ENCODE assay signal across 7 mouse cellular contexts in genomic region chr1:186609793-186610233, GRCm38 (mm10).
DNase-seq lines count a peak whose midpoint lies in the region; ATAC-seq and TF ChIP-seq lines count a peak whose summit lies in the region.

No protein-coding gene starts in this region.

- no peaks in the 10 kb centered on the region for H3K79me2 ChIP-seq in myocyte (ENCODE audit: control insufficient read depth, insufficient read depth)

- H3K4me2 ChIP-seq in heart, embryonic 13.5 days, result peak overlapping the region; percentile 54
- H3K4me2 ChIP-seq in myocyte (ENCODE audit: low read depth), result peak overlapping the region; percentile 73

- no peak for TF ChIP-seq POLR2A in embryonic fibroblast, embryonic 13.5 days (IDR thresholded peaks at IDR 0.05; ENCODE audit: low read depth, low read length)
- no peak for TF ChIP-seq POLR2A in myocyte (IDR thresholded peaks at IDR 0.05; ENCODE audit: insufficient read length, low read depth)
- TF ChIP-seq POLR2A in thymus, adult 2 months (IDR thresholded peaks at IDR 0.05; ENCODE audit: control insufficient read depth, extremely low read depth, insufficient read depth, low read length, poor library complexity), result no peak

- H3K36me3 ChIP-seq in heart, embryonic 13.5 days, result no peaks in the 10 kb centered on the region; the same call in 1 of the 2 replicates
- no peaks in the 10 kb centered on the region for H3K36me3 ChIP-seq in myocyte (ENCODE audit: control insufficient read depth, insufficient read depth)
- no peaks in the 10 kb centered on the region for H3K36me3 ChIP-seq in thymus, adult 2 months (ENCODE audit: control insufficient read depth, insufficient read depth, low read length)

- H3K27me3 ChIP-seq in heart, embryonic 13.5 days (replicated peaks), result no peaks in the 10 kb centered on the region
- H3K27me3 ChIP-seq in myocyte (ENCODE audit: control insufficient read depth, insufficient read depth, insufficient read length), result no peaks in the 10 kb centered on the region
- no peaks in the 10 kb centered on the region for H3K27me3 ChIP-seq in thymus, adult 2 months (ENCODE audit: control insufficient read depth, insufficient read depth, low read length)

- no peaks in the 10 kb centered on the region for H3K9me3 ChIP-seq in heart, embryonic 13.5 days

- WGBS in heart, embryonic 13.5 days, result 15% methylated on average over 9 of the region's 10 CpGs
- 34% methylated on average over 10 of the region's 10 CpGs for WGBS in thymus, adult 2 months

- ATAC-seq in heart, embryonic 13.5 days (ENCODE audit: extremely low read depth, insufficient number of reproducible peaks, low FRiP score, low TSS enrichment), result no peak; the same call in 1 of the 2 replicates

- H3K9ac ChIP-seq in heart, embryonic 13.5 days, result peak overlapping the region; percentile 72

- no peak for TF ChIP-seq CTCF in embryonic fibroblast, embryonic 13.5 days (IDR thresholded peaks at IDR 0.05; ENCODE audit: borderline replicate concordance, insufficient read depth, low read length)
- TF ChIP-seq CTCF in thymus, adult 2 months (IDR thresholded peaks at IDR 0.05; ENCODE audit: borderline replicate concordance, control insufficient read depth, extremely low read depth, insufficient read depth, low read length, poor library complexity), result no peak

- H3K4me3 ChIP-seq in embryonic fibroblast, embryonic 13.5 days (ENCODE audit: insufficient read depth, low read length), result no peak overlapping the region
- peak overlapping the region; percentile 21 for H3K4me3 ChIP-seq in heart, embryonic 13.5 days
- no peak overlapping the region for H3K4me3 ChIP-seq in myocyte
- H3K4me3 ChIP-seq in thymus, adult 2 months (ENCODE audit: control insufficient read depth, insufficient read depth, low read length), result no peak overlapping the region

- peak; percentile 12 for DNase-seq in urinary bladder, postnatal 25 days (ENCODE audit: low spot score)
- no peak for DNase-seq in urinary bladder, adult 2 months (ENCODE audit: low spot score)
- peak; percentile 26 for DNase-seq in kidney, postnatal 14 days
- DNase-seq in thymus, adult 2 months, result no peak

- H3ac ChIP-seq in myocyte (ENCODE audit: control insufficient read depth, insufficient read length), result no peak overlapping the region

- H3K27ac ChIP-seq in embryonic fibroblast, embryonic 13.5 days (ENCODE audit: insufficient read depth, low read length), result peak overlapping the region; percentile 58
- peak overlapping the region; percentile 91 for H3K27ac ChIP-seq in heart, embryonic 13.5 days (replicated peaks)
- H3K27ac ChIP-seq in thymus, adult 2 months (ENCODE audit: control insufficient read depth, insufficient read depth, low read length), result no peak overlapping the region

- peaks cover 10% of the 10 kb centered on the region; the same call in 1 of the 2 replicates for H3K4me1 ChIP-seq in embryonic fibroblast, embryonic 13.5 days (ENCODE audit: control insufficient read depth, insufficient read depth, low read length)
- peaks cover 51% of the 10 kb centered on the region for H3K4me1 ChIP-seq in heart, embryonic 13.5 days
- no peaks in the 10 kb centered on the region for H3K4me1 ChIP-seq in thymus, adult 2 months (replicated peaks; ENCODE audit: control insufficient read depth, insufficient read depth, low read length)

TF ChIP-seq in myocyte, 11 proteins besides CTCF, POLR2A, EP300 and RAD21:
- TF ChIP-seq E2F4 (IDR thresholded peaks at IDR 0.05; ENCODE audit: insufficient read depth) (no peak), MYOG (IDR thresholded peaks at IDR 0.05; ENCODE audit: control insufficient read depth in 1 of 3, insufficient read depth in 1 of 3, insufficient read length in 2 of 3, low read depth in 2 of 3) (no peak), REST (IDR thresholded peaks at IDR 0.05; ENCODE audit: insufficient read depth, insufficient read length) (no peak), USF1 (IDR thresholded peaks at IDR 0.05; ENCODE audit: low read depth) (no peak), MYOD1 (IDR thresholded peaks at IDR 0.05; ENCODE audit: control insufficient read depth in 1 of 3, insufficient read length in 2 of 3, low read depth in 2 of 3) (no peak), TCF3 (IDR thresholded peaks at IDR 0.05; ENCODE audit: insufficient read length, low read depth) (no peak), SRF (IDR thresholded peaks at IDR 0.05; ENCODE audit: control insufficient read depth, insufficient read length, low read depth) (no peak), CEBPB (IDR thresholded peaks at IDR 0.05; ENCODE audit: insufficient read depth, poor library complexity, severe bottlenecking) (no peak), TCF12 (IDR thresholded peaks at IDR 0.05; ENCODE audit: insufficient read depth, poor library complexity, severe bottlenecking) (no peak), POLR2AphosphoS2 (IDR thresholded peaks at IDR 0.05; ENCODE audit: insufficient read length, low read depth) (no peak), MAX (IDR thresholded peaks at IDR 0.05; ENCODE audit: low read depth) (no peak)

Comparison
In these comparisons a context has a peak if more than half of its experiments do, and no peak if none do; other contexts are left out.
1. DNase-seq: peak in urinary bladder, postnatal 25 days (single experiment) and kidney, postnatal 14 days (single experiment); none in urinary bladder, adult 2 months (single experiment) and thymus, adult 2 months (single experiment).